Mouse (Mus musculus) liver, embryonic 14.5 days (tissue): ENCODE measurements around the gene Dlgap4.

ENCODE experiments used
- CTCF ChIP-seq: IDR thresholded peaks from 2 replicates; pipeline ENCODE4 v1.5.1; 2016; ENCODE audit warnings: antibody characterized with exemption, low read depth, control low read depth
- EP300 ChIP-seq: IDR thresholded peaks from 2 replicates; pipeline ENCODE4 v1.6.1; 2016; ENCODE audit warnings: antibody characterized with exemption, low read depth

DNA sequence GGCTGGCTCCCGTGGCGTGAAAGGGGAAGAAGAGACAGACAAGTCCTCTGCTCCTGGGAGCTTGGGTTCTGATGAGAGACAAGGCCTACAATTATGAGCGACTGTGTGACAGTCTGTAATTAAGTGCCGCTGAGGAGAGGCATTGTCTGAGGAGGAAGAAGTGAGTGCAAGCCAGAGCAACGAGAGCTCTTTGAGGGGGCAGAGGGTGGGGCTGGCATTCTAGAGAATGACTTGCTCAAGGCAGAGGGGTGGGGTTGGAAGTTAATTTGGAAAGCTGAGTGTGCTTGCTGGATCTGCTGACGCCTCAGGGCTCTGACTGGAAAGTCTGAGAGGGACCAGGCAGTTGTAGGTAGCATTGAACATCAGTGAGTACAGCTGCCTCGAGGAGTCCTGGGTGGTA is 112.8 kb downstream of the Dlgap4 start:
- TF ChIP-seq CTCF = no peak
- TF ChIP-seq EP300 = no peak
